Mouse (Mus musculus): ENCODE results near the gene Syne4.
A peak's percentile ranks its signal among the peaks of the same experiment; 100 is the strongest.

Gene Syne4

DNA sequence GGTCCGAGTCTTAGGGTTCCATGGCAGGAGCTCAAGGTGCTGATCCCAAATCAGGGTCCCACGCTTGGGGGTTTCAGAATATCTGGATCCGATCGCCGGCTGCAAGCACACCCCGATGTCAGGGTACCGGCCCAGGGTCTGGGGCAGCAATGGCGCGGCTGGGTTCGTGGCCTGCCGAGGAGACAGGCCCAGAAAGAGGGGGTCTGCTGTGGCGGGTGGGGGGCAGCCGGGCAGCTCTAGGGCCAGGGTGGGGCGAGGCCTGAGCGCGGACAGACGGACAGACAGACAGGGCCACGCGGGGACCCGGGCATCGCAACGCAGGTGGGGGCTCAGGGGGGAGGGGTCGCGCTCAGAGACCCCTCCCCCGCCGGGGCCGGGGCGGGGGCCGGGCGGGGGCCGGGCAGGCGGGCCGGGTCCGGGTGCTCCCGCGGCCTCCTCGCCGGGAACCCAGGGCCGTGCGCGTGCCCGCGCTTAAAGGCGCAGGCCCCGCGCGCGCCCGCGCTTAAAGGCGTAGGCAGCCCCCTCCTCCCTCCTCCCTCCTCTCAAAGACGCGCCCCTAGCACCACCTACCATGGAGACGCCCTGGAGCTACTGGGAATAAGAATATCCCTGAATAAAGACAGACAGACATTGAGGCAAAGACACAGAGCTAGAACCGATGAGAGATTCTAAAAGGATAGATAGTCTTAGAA, 48.2 kb downstream of the Syne4 start, which contains the start of gene Lrfn3:
Gene Lrfn3 (minus strand): TSS at position 121 of the 692 bp plus-strand sequence.
- Histone ChIP-seq H3K36me3 (ENCODE audit: insufficient read depth, low read length) (no peaks in the 10 kb centered on the region), H3K4me3 (replicated peaks; ENCODE audit: low read length) (peak within 1 kb of the TSS; percentile 80), H3K4me1 (replicated peaks; ENCODE audit: low read depth, low read length) (peaks cover 56% of the 10 kb centered on the region), H3K27me3 (ENCODE audit: insufficient read depth, low read length) (peaks cover 76% of the 10 kb centered on the region), H3K9me3 (ENCODE audit: low read length) (no peaks in the 10 kb centered on the region)
- TF ChIP-seq CTCF (conservative IDR thresholded peaks at IDR 0.05; ENCODE audit: low read length) (no peak), NANOG (IDR thresholded peaks at IDR 0.05; ENCODE audit: borderline replicate concordance, low read length) (no peak), POU5F1 (IDR thresholded peaks at IDR 0.05; ENCODE audit: borderline replicate concordance, low read length) (no peak)

DNA sequence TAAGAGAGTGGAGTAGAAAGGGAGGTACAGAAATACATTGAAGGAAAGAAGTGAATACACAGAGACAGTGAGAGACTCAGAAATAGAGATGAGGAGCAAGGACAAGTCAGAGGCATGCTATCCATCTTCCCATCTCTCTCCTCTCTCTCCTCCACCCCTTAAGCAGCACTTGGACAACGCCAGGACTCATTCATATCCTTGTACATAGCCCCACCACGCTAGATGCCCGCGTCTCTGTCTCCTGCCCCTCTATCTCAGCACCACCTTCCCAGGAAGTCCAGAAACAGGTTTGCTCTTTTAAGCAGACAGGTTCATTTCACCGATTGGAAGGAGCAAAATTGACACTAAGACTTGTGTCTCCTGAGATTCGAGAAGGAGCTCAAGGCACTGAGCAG, 48.7 kb downstream of the Syne4 start:
- peaks cover 70% of the 10 kb centered on the region for H3K27me3 ChIP-seq (ENCODE audit: insufficient read depth, low read length)
- H3K4me3 ChIP-seq (replicated peaks; ENCODE audit: low read length) = peak overlapping the region; percentile 48
- H3K9me3 ChIP-seq (ENCODE audit: low read length) = no peaks in the 10 kb centered on the region
- TF ChIP-seq POU5F1 (IDR thresholded peaks at IDR 0.05; ENCODE audit: borderline replicate concordance, low read length) (no peak), CTCF (conservative IDR thresholded peaks at IDR 0.05; ENCODE audit: low read length) (no peak), NANOG (IDR thresholded peaks at IDR 0.05; ENCODE audit: borderline replicate concordance, low read length) (no peak)
- H3K36me3 ChIP-seq (ENCODE audit: insufficient read depth, low read length) = no peaks in the 10 kb centered on the region
- H3K4me1 ChIP-seq (replicated peaks; ENCODE audit: low read depth, low read length) = peaks cover 61% of the 10 kb centered on the region

DNA sequence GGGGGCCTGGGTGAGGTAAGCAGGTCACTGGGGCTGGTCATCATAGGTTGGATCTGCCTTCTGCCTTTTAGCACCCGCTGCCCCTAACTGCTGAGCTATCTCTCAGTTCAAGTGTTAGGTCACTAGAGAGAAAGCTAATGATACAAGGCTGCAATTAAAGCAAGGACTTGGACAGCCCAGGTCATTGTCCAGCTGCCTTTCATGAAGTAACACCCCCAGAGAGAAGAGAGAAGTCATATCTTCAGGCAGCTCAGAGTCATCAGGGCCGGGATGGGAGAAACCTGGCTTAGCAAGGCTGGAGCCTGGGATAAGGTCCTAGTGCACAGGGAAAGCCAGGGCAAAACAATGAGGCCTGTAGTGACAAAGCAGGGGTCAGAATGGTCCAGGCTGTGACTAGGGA, 52.9 kb downstream of the Syne4 start:
- H3K27me3 ChIP-seq (ENCODE audit: insufficient read depth, low read length) = peaks cover 30% of the 10 kb centered on the region
- no peaks in the 10 kb centered on the region for H3K36me3 ChIP-seq (ENCODE audit: insufficient read depth, low read length)
- TF ChIP-seq CTCF (conservative IDR thresholded peaks at IDR 0.05; ENCODE audit: low read length) = no peak
- TF ChIP-seq NANOG (IDR thresholded peaks at IDR 0.05; ENCODE audit: borderline replicate concordance, low read length) = no peak
- no peak for TF ChIP-seq POU5F1 (IDR thresholded peaks at IDR 0.05; ENCODE audit: borderline replicate concordance, low read length)

More for the DNA sequence above, 52.9 kb downstream of the Syne4 start:
- Histone ChIP-seq H3K4me3 (replicated peaks; ENCODE audit: low read length) (no peak overlapping the region), H3K4me1 (replicated peaks; ENCODE audit: low read depth, low read length) (peaks cover 55% of the 10 kb centered on the region), H3K9me3 (ENCODE audit: low read length) (no peaks in the 10 kb centered on the region)

All from E14TG2a.4 (cell line).